Mouse (Mus musculus) spleen, adult 2 months (tissue): ENCODE data around the gene Dnajc15.

ENCODE experiments used
- CTCF ChIP-seq: fragments of 200-500 bp; IDR thresholded peaks from 2 replicates; pipeline ENCODE4 v1.5.1; 2011; ENCODE audit warnings: mild to moderate bottlenecking, inconsistent platforms; ENCODE audit not compliant: insufficient read depth, insufficient read length, insufficient replicate concordance; ENCODE audit errors: extremely low read depth
- POLR2A ChIP-seq: fragments of 200-500 bp; IDR thresholded peaks from 2 replicates; pipeline ENCODE4 v1.6.1; 2011; ENCODE audit warnings: low read depth, low read length, inconsistent platforms

DNA sequence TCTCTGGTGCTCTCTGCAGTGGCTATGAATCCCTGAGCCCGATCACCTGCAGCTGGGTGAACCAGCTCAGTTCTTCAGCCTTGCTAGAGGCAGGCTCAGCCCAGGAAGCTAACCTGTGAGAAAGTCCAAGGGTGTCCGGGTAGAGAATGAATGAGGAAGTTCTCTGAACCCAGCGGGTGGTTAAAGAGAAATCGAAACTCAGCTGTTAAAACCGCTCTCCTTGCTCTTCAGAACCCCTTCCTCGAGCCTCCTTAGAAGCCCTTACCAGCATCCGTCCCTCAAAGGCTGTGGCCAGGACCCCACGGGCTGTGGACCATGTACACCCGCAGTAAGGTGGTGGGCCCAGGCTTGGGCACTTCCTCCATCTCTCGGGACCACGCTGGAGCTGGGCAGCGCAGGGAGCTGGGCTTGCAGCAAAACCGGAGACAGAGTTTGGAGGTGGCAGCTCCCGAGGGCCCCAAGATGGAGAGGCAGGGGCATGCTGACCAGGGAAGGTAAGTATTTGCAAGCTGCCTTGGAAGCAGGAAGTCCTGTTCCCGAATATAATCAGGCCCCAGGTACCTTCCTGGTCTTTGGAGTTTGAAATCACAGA is 29.3 kb upstream of the Dnajc15 start, which contains the start of gene Epsti1:
- TF ChIP-seq CTCF (no peak), POLR2A (peak; percentile 5; the same call in 1 of the 2 replicates)
